Mouse (Mus musculus): ENCODE data around the gene Ccdc114. TPM values are rescaled to one million over a fixed set of nuclear protein-coding genes. Genes with fewer than 3 reads are reported as not detected.
"Not testable (repeated sequence)": the region's sequence is repeated elsewhere in the genome, so short reads cannot be mapped to it uniquely, and the experiment has no call there.

Gene Ccdc114
- polyA plus RNA-seq (2015; fragmentation: Nextera tagmentation; extraction: Ambion mirVana), result 5.7 and 9.8 TPM in 2 replicates

GRCm38 (mm10) chr7:45923762-45924428 is at the start of gene Ccdc114:
Ccdc114 (plus strand) TSS chr7:45924072.
- 8% methylated on average over 24 of the region's 24 CpGs for WGBS
- Histone ChIP-seq H3K4me1 (peaks cover 47% of the 10 kb centered on the region), H3K9ac (no peak within 1 kb of the TSS), H3K4me2 (replicated peaks) (peak within 1 kb of the TSS; percentile 69), H3K27me3 (peaks cover 8% of the 10 kb centered on the region), H3K4me3 (replicated peaks) (peak within 1 kb of the TSS; percentile 50), H3K36me3 (no peaks in the 10 kb centered on the region), H3K27ac (replicated peaks) (peak within 1 kb of the TSS; percentile 98), H3K9me3 (replicated peaks) (no peaks in the 10 kb centered on the region)
- ATAC-seq (ENCODE audit: insufficient number of reproducible peaks, low FRiP score, low TSS enrichment, low read depth), result peak; percentile 12; the same call in 1 of the 2 replicates

GRCm38 (mm10) chr7:45876895-45877294 is 47.0 kb upstream of the Ccdc114 start:
- Histone ChIP-seq H3K27ac (replicated peaks) (no peak overlapping the region), H3K4me2 (replicated peaks) (no peak overlapping the region), H3K36me3 (peaks cover 78% of the 10 kb centered on the region), H3K9ac (no peak overlapping the region), H3K9me3 (replicated peaks) (no peaks in the 10 kb centered on the region), H3K27me3 (no peaks in the 10 kb centered on the region), H3K4me3 (replicated peaks) (no peak overlapping the region), H3K4me1 (peaks cover 17% of the 10 kb centered on the region)
- WGBS, result 95% methylated on average over 7 of the region's 7 CpGs
- no peak for ATAC-seq (ENCODE audit: insufficient number of reproducible peaks, low FRiP score, low TSS enrichment, low read depth)

GRCm38 (mm10) chr7:45878278-45878677 is 45.6 kb upstream of the Ccdc114 start, which contains the start of gene Grin2d:
Grin2d (minus strand) TSS chr7:45878378.
- not testable (repeated sequence) for H3K9me3 ChIP-seq (replicated peaks); H3K27me3 ChIP-seq; H3K27ac ChIP-seq (replicated peaks); H3K4me2 ChIP-seq (replicated peaks); H3K4me3 ChIP-seq (replicated peaks); ATAC-seq (ENCODE audit: insufficient number of reproducible peaks, low FRiP score, low TSS enrichment, low read depth); H3K9ac ChIP-seq
- WGBS, result 93% methylated on average over 1 of the region's 1 CpGs
- Histone ChIP-seq H3K4me1 (peaks cover 17% of the 10 kb centered on the region), H3K36me3 (peaks cover 92% of the 10 kb centered on the region)

- ATAC-seq (ENCODE audit: insufficient number of reproducible peaks, low FRiP score, low TSS enrichment, low read depth), result no peak
- H3K36me3 ChIP-seq, result peaks cover 97% of the 10 kb centered on the region
- no peaks in the 10 kb centered on the region for H3K27me3 ChIP-seq
- H3K9me3 ChIP-seq (replicated peaks), result no peaks in the 10 kb centered on the region
- no peaks in the 10 kb centered on the region for H3K4me1 ChIP-seq
- no peak overlapping the region for H3K4me2 ChIP-seq (replicated peaks)
- H3K27ac ChIP-seq (replicated peaks), result no peak overlapping the region
- no peak overlapping the region for H3K9ac ChIP-seq
- H3K4me3 ChIP-seq (replicated peaks), result no peak overlapping the region
- 96% methylated on average over 4 of the region's 4 CpGs for WGBS
Measured at GRCm38 (mm10) chr7:45880531-45880930, 43.3 kb upstream of the Ccdc114 start.

- Histone ChIP-seq H3K27ac (replicated peaks) (no peak overlapping the region), H3K9ac (no peak overlapping the region), H3K4me2 (replicated peaks) (no peak overlapping the region), H3K27me3 (no peaks in the 10 kb centered on the region), H3K4me1 (no peaks in the 10 kb centered on the region), H3K36me3 (peaks cover 94% of the 10 kb centered on the region), H3K9me3 (replicated peaks) (no peaks in the 10 kb centered on the region), H3K4me3 (replicated peaks) (no peak overlapping the region)
- no peak for ATAC-seq (ENCODE audit: insufficient number of reproducible peaks, low FRiP score, low TSS enrichment, low read depth)
- 90% methylated on average over 2 of the region's 2 CpGs for WGBS
Measured at GRCm38 (mm10) chr7:45881011-45881410, 42.9 kb upstream of the Ccdc114 start.

GRCm38 (mm10) chr7:45887246-45887645 is 36.6 kb upstream of the Ccdc114 start:
- H3K4me1 ChIP-seq, result peaks cover 5% of the 10 kb centered on the region; the same call in 1 of the 2 replicates
- H3K4me3 ChIP-seq (replicated peaks), result no peak overlapping the region
- no peak overlapping the region for H3K27ac ChIP-seq (replicated peaks)
- H3K4me2 ChIP-seq (replicated peaks), result no peak overlapping the region
- peaks cover 34% of the 10 kb centered on the region for H3K36me3 ChIP-seq
- WGBS, result 45% methylated on average over 3 of the region's 3 CpGs
- H3K9me3 ChIP-seq (replicated peaks), result no peaks in the 10 kb centered on the region
- no peaks in the 10 kb centered on the region for H3K27me3 ChIP-seq
- no peak for ATAC-seq (ENCODE audit: insufficient number of reproducible peaks, low FRiP score, low TSS enrichment, low read depth)
- no peak overlapping the region for H3K9ac ChIP-seq

GRCm38 (mm10) chr7:45892651-45893050 is 31.2 kb upstream of the Ccdc114 start:
- Histone ChIP-seq H3K27ac (replicated peaks) (no peak overlapping the region), H3K27me3 (no peaks in the 10 kb centered on the region), H3K9me3 (replicated peaks) (no peaks in the 10 kb centered on the region), H3K36me3 (no peaks in the 10 kb centered on the region), H3K4me2 (replicated peaks) (no peak overlapping the region), H3K4me1 (peaks cover 4% of the 10 kb centered on the region), H3K4me3 (replicated peaks) (no peak overlapping the region), H3K9ac (no peak overlapping the region)
- no peak for ATAC-seq (ENCODE audit: insufficient number of reproducible peaks, low FRiP score, low TSS enrichment, low read depth)
- WGBS, result 78% methylated on average over 2 of the region's 2 CpGs

GRCm38 (mm10) chr7:45895931-45896516 is 27.8 kb upstream of the Ccdc114 start:
- peaks cover 9% of the 10 kb centered on the region for H3K4me1 ChIP-seq
- no peaks in the 10 kb centered on the region for H3K36me3 ChIP-seq
- H3K27me3 ChIP-seq, result no peaks in the 10 kb centered on the region
- ATAC-seq (ENCODE audit: insufficient number of reproducible peaks, low FRiP score, low TSS enrichment, low read depth), result no peak
- H3K27ac ChIP-seq (replicated peaks), result peak overlapping the region; percentile 22; the same call in 1 of the 2 replicates
- H3K9me3 ChIP-seq (replicated peaks), result no peaks in the 10 kb centered on the region
- WGBS, result 78% methylated on average over 6 of the region's 6 CpGs
- H3K4me3 ChIP-seq (replicated peaks), result peak overlapping the region; percentile 56
- no peak overlapping the region for H3K9ac ChIP-seq
- H3K4me2 ChIP-seq (replicated peaks), result peak overlapping the region; percentile 89

GRCm38 (mm10) chr7:45896517-45897257 is 27.2 kb upstream of the Ccdc114 start, which contains the start of the genes Syngr4 and Tmem143:
Syngr4 (minus strand) TSS chr7:45896714.
Tmem143 (plus strand) TSS chr7:45896941.
- Histone ChIP-seq H3K9me3 (replicated peaks) (no peaks in the 10 kb centered on the region), H3K9ac (peak within 1 kb of the TSS; percentile 62), H3K4me1 (peaks cover 9% of the 10 kb centered on the region), H3K27me3 (no peaks in the 10 kb centered on the region), H3K36me3 (no peaks in the 10 kb centered on the region), H3K4me3 (replicated peaks) (peak within 1 kb of the TSS; percentile 56), H3K27ac (replicated peaks) (peak within 1 kb of the TSS; percentile 82), H3K4me2 (replicated peaks) (peak within 1 kb of the TSS; percentile 89)
- WGBS, result under 1% methylated on average over 40 of the region's 40 CpGs
- ATAC-seq (ENCODE audit: insufficient number of reproducible peaks, low FRiP score, low TSS enrichment, low read depth), result peak; percentile 89

GRCm38 (mm10) chr7:45897258-45897757 is 26.6 kb upstream of the Ccdc114 start:
- Histone ChIP-seq H3K27me3 (no peaks in the 10 kb centered on the region), H3K36me3 (no peaks in the 10 kb centered on the region), H3K9me3 (replicated peaks) (no peaks in the 10 kb centered on the region), H3K27ac (replicated peaks) (peak overlapping the region; percentile 82), H3K4me1 (peaks cover 9% of the 10 kb centered on the region), H3K9ac (peak overlapping the region; percentile 62), H3K4me2 (replicated peaks) (peak overlapping the region; percentile 89), H3K4me3 (replicated peaks) (peak overlapping the region; percentile 56)
- WGBS, result 2% methylated on average over 19 of the region's 19 CpGs
- peak; percentile 32 for ATAC-seq (ENCODE audit: insufficient number of reproducible peaks, low FRiP score, low TSS enrichment, low read depth)

GRCm38 (mm10) chr7:45898125-45898524 is 25.7 kb upstream of the Ccdc114 start:
- H3K9me3 ChIP-seq (replicated peaks); H3K27ac ChIP-seq (replicated peaks); H3K27me3 ChIP-seq; H3K4me1 ChIP-seq; ATAC-seq (ENCODE audit: insufficient number of reproducible peaks, low FRiP score, low TSS enrichment, low read depth); H3K36me3 ChIP-seq; H3K9ac ChIP-seq: not testable (repeated sequence)
- Histone ChIP-seq H3K4me3 (replicated peaks) (peak overlapping the region; percentile 56; the same call in 1 of the 2 replicates), H3K4me2 (replicated peaks) (peak overlapping the region; percentile 89; the same call in 1 of the 2 replicates)
- 60% methylated on average over 4 of the region's 4 CpGs for WGBS

Measured in embryonic facial prominence, embryonic 15.5 days (tissue).